Mouse (Mus musculus): ENCODE measurements around the gene Rspry1.

DNA sequence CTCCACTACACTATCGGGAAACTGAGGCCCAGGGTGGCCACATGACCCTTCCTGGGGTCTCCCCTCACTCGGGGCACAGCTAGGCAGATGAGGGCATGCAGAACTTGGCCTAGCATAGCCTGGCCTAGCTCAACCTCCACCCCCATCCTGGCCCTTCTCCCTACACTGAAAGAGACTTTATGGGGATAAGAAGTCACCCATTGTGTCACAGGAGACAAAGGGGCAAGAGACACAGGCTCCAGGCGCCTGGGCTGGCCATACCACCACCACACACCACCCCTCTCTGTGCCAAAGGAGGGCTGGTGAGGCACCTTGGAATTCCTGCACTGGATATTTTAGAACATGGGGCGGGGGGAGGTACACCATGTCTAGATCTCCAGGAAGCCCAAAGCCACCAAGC, 82.5 kb downstream of the Rspry1 start:
- TF ChIP-seq POLR2A (IDR thresholded peaks at IDR 0.05; ENCODE audit: borderline replicate concordance, low read depth, low read length): no peak
- TF ChIP-seq CTCF (IDR thresholded peaks at IDR 0.05; ENCODE audit: low read depth, low read length): no peak

All from bone marrow macrophage, adult 2 months (primary cell).